Mouse (Mus musculus): ENCODE data around the gene Fbf1.
A peak's percentile ranks its signal among the peaks of the same experiment; 100 is the strongest.

Gene Fbf1

DNA sequence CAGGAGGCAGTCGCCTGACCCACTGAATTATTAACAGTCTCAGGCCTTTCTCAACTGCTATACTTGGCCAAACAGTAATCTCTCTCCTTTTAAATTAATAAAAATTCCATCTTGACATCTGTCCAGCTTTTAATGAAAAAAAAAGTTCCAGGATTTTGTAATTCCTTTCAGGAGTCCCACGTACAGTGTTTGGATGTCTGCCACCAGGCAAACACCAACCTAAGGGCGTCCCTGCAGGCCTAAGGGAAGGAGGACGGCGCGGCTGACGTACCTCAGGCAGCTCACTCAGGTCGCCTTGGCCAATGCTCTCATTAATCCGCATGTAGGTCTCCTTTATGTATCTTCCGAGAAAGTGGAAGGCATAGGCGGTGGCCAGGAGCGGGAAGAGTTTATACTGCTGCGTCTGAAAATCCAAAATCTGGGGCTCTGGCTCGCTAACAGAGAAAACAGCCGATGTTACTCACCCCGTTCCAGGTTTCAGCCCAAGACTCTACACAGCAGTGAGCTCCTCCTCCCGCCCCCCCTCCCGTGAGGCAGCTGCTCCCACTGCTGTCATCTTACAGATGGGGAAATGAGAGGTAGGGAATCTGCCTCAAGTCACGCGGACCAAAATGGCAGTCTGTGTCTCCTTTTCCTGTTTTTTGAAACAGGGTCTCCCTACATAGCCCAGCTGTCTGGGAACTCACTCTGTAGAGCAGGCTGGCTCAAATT is 10.6 kb upstream of the Fbf1 start:
- DNase-seq = no peak

DNA sequence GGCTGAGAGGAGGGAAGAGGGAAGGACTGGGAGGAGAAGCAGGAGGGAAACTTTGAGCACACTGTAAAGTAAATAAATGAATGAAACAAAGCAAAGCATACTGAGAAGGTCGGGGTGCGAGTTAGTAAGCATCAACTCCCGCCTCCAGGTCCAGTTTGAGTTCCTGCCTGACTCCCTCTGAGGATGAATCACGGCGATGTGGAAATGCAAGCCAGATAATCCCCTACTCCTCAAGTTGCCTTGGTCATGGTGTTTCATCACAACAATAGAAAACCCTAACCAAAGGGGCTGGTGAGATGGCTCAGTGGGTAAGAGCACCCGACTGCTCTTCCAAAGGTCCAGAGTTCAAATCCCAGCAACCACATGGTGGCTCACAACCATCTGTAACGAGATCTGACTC is 8.0 kb upstream of the Fbf1 start:
- no peak for DNase-seq

DNA sequence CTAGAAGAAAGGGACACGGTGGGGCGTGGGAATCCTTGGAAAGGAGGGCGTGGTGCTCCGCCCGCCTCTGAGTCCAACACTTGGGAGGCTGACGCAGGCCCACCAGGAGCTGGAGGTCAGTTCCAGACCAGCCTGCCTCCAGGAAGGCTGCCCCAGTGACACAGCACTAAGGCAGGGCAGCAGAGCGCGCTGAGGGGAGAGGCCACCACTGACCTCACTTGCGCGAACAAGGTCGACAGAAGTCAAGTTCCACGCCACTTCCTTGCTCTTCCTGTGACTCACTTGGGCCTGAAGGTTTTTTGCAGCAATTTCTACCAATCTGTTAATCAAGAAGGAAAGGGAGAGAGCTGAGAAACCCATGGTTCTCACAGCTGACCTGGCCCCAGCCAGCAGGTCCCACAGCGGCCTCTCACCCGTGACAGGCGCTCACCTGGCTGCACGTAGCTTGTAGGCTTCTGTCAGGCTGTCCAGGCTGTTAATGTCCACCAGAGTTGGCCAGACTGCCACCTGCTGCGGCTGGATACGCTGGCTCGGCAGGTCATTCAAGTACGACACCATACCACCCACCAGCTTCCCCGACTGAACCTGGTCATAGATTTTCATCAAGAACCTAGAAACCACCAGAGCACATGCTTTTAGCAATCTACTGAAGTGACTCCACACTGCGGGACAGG is 6.9 kb upstream of the Fbf1 start:
- DNase-seq = no peak

DNA sequence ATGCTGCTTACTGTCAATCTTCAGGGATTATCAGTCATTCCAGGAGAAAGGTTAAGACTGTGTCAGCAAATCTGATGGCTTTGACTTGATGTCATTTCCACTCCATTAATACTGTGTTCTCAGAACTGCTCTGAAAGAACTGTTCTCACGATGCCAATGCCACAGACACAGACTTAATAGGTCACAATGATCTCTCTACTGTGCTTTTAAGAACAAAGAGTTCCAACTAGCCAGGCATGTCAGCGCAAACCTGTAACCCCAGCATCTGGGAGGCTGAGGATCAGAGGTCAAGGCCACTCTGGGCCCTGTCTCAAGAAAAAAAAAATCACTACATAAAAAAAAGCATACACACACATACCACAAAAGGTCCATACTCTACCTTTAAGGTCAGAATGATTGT is 4.0 kb upstream of the Fbf1 start:
- DNase-seq = no peak

DNA sequence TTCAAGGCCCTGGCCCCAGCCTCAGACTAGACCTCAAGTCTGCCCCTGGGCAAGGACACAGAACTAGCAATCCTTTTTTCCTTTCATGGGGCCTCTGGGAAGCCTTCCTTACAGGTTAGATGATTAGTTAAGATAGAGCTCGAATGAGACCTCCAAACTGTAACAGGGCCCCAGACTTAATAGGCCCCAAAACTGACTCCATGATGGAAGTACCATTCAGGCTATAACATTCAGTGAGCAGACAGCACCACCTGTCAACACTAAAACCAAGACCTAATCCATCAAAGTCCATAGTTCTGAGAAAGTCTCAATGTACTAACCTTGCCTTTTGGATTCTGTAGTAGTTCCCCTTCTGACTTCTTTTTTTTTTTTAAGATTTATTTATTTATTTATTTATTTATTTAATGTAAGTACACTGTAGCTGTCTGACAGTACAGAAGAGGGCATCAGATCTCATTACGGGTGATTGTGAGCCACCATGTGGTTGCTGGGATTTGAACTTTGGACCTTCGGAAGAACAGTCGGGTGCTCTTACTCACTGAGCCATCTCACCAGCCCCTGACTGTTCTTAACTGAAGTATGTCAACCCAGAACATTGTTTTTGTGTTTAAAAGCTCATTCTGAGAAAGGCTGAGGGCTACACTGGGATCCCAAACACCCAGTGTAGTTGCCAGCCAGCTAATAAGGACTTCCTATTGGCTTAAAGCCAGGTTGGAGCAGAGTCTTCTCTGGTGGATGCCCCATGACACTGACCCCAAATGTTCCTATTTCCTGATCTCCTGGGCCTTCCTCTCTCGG is 2.2 kb upstream of the Fbf1 start:
- no peak for DNase-seq

DNA sequence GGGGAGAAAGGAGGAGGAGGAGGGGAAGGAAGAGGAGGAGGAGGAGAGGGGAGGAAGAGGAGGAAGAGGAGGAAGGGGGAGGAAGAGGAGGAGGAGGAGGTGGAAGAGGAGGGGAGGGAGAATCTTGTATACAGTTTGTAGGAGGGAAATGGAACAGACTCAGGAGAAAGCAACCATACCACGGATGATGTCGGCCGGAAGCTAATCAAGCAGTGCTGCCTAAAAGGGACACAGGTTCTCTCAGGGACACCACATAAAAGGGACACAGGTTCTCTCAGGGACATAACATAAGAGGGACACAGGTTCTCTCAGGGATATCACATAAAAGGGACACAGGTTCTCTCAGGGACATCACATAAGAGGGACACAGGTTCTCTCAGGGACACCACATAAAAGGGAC is 1.2 kb upstream of the Fbf1 start:
- no peak for DNase-seq

DNA sequence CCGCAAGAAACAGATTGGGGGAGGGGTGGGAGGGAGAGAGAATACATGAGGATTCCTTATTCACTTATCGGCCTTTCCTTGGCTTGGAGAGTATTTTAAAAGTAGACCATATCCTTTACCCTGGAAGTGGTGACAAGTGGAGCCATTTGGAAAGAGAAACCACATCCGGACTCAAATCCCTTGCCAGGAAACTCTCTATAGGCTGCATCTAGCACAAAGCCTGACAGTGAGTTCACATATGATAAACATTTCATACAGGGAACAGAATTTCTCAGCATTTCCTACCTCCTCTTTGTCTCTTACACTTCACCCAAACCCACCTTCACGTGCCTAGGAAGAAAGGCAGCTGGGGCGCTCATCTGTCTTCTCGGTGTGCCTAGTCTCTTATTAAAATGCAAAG is 734 bp downstream of the Fbf1 start:
- no peak for DNase-seq

DNA sequence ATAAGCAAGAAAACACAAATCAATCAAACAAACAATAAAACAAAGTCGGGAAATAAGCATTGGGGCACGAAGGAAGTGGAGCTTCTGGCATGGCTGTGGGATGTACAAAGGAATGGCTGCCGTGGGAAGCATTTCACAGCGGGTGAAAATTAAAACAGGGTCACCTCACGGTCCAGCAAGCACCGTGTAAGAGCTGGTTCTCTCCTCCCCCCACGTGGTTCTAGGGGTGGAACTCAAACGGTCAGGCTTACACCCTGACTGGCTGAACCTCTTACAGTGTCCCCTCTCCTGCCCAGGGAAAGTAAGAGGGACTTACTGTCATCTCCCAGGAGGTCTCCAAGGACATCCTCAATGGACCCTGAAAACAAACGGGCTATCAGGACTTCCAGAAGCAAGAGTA is 5.0 kb downstream of the Fbf1 start:
- no peak for DNase-seq

DNA sequence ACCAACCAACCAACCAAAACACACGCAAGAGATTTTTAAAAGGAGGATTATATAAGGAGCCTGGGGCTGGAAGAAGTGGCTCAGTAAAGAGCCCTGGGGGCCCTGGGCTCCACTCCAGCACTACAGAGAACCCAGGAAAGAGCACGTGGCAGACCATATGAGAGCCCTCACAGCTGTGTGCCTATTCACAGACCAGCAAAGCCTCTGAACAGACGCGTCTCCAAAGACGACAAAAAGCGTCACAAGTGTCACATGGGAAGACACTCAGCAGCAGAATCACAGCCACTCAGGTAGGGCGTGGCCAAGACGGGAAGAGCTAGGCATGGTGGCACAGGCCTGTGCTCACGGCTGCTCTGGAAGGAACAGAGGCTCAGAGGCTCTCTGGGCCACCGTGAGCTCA is 5.8 kb downstream of the Fbf1 start:
- peak; percentile 83 for DNase-seq

DNA sequence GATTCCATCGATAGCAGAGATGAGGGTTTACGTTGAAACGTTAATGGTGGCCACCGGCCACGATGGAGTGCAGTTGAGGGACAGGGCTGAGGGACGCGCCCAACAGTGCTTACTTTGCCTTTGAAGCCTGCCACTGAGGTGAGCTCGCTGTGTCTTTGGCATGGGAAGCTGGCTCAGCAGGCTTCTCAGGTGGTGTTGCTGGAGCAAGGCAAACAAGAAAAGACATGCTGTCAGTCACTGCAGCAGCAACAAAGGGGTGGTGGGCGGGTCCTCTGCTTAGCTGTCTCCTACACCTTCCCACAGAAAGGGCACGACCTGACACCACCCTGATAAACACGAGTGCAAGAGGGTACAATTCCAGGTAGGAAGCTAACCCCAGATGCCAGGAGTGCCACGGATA is 6.7 kb downstream of the Fbf1 start:
- no peak for DNase-seq

DNA sequence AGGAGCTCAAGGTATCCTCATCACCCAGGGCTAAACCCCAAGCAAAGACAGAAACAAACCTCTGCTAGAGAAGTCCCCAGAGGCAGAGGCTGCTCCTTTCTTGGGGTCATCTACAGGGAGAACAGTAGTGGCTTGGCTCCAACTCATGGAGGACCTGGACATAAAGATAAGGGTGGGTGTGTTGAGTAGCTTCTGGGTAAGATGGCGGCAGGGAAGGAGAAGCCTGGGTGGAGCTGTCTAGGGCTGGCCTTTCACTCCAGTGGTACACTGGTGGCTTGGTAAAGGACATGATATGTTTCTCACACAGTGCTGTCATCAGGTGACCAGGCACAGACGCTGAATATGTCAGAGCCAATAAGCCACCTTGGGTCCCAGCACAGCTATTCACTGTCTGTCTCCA is 17.0 kb downstream of the Fbf1 start:
- DNase-seq = no peak

DNA sequence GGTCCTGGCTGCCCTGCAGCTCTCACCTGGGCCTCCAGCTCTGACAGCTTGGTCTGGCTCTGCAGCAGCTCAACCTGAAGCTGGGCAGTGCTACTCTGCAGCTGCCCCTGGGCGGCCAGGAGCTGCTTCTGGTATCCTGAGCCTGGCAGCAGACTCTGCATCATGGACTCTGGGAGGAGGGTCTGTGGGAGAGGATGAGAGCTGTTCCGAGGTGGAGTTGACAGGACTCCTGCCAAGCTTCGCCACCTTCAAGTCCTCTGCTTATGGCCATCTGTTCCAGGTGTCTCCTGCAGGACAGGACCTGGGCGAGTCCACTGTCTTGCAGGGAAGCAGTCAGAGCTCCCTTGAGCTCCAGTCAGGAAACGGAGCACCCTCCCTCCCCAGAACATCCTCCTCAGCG is 18.6 kb downstream of the Fbf1 start:
- no peak for DNase-seq

DNA sequence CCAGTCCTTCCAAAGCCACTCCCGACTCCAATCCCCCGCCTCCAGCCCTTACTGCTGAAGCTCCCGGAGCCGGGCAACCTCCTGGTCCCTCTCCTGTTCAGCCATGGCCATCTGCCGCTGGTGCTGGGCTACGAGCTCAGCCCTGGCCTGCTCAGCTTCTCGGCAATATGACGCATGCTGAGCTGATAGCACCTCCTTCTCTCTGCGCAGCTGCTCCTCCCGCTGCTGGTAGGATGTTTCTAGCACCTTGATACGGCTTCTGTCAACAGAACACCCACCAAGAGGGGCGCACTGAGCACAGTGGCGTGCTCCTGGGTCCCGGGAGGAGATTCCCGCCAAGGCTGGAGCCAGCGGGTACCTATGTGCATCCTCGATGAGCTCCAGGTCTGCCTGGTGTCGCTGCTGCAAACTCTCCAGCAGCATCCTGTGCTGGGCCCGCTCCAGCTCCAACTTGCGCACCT is 19.2 kb downstream of the Fbf1 start:
- peak; percentile 68 for DNase-seq

DNA sequence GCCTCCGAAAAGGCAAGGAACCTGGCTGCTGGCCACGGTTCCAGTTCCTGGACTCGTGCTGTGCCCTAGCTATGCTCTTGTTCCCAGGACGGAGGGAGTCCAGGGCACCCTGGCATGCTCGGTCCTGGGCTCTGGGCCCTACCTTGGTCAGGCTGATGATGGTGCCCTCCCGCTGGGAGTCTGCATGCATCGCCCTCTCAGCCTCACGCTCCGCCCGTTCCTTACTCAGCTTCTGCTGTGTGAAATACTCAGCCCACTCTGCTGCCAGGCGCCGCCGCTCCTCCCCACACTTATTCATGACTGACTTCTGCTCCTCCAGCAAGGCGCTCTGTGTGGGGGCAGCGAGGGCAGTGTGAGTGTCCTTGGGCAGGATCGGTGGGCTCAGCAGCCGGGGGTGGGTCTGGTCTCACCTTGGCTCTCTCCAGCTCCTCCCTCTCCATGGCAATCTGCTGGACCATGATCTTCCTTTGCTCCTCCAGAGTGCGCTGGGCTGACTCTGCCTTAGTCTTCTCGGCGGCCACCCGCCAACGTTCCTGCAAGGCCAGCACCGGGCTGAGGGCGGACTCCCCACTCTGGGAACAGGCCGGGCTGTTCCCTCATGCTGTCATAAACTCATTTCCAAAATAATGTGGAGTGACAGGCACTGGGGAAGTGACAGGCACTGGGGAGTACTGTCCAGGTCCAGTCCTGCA is 21.5 kb downstream of the Fbf1 start:
- peak; percentile 65 for DNase-seq

DNA sequence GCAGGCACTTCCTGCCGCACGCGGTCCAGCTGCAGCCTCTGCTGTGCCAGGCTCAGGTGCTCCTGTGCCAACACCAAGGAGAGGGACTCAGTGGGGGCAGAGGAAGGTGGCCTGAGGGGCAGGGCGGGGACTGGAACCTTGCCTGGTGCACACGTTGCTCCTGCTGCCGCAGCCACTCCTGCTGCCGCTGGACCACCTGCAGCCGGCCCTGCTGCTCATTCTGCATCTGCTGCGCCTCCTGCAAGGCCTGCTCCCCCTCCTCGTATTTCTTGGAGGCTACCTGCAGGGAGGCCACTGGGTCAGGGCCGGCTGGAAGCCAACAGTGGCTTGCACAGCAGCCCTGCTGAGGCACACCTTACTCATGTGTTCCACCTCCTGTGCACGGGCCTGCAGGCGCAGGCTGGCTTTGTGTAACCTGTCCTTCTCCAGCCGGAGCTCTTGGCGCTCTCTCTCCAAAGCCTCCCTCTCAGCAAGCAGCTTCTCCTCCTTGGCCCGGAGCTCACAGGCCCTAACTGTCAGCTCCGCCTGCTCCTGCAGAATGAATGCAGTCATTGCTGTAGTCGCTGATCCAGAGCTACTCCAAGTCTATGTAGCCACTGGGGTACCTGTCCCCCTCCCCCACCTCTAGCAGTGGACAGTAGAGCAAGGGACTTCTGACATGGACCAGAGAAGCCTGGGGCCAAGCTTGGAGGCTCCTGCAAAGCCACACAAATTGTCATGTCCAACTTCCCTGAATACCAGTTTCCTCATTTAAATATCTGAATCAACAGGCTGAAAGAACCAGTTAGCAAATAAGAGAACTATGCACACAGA is 22.3 kb downstream of the Fbf1 start:
- no peak for DNase-seq

DNA sequence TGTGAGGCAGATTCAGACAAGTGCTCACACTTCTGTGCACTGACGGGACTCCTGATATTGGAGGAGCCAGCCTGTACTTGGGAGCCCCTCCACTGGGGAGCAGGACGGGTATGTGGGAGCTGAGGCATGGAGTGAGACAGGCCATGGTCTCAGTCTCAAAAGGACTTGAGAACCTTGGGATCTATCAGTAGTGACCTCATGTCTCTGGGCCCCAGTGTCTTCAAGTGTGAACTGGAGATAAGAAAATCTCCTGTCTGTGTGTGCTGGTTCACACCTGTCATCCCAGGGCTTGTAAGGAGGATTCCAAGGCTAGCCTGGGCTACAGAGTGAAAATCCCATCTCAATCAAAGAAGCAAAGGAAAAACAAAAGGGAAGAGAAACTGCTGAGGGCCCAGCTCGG is 24.5 kb downstream of the Fbf1 start:
- no peak for DNase-seq

DNA sequence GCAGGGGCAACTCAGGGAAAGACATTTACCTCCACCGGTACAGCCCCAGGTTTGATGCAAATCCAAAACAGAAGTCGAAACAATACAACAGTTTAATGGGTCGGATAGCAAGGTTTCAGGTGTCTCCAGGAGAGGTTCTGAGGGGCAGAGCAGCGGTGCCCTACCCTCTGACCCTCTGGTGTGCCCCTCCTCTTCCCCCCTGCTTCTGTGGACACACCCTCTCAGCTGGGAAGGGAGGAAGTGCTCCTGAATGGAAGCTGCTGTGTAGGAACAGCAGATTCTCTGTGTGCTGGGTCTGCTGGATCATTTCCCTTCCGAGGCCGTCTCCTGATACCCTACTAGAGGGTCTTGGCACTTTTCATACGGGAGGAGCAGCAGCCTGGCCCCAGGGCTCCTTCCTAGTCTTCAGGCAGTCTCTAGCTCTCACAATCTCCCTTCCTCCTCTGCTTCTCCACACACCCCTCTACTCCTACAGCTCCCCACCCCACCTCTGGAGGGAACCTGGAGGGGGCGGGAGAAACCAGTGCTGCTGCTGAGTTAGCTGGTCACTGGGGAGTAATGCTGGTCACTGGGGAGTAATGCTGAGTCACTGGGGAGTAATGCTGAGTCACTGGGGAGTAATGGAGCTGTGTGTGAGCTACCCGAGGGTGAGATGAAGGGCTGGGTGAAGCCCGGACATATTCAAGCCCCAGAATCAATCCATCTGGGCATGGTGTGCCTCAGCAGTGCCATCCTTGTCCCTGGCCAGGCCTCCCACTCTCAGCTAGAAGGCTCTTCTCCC is 25.6 kb downstream of the Fbf1 start:
- DNase-seq = no peak

DNA sequence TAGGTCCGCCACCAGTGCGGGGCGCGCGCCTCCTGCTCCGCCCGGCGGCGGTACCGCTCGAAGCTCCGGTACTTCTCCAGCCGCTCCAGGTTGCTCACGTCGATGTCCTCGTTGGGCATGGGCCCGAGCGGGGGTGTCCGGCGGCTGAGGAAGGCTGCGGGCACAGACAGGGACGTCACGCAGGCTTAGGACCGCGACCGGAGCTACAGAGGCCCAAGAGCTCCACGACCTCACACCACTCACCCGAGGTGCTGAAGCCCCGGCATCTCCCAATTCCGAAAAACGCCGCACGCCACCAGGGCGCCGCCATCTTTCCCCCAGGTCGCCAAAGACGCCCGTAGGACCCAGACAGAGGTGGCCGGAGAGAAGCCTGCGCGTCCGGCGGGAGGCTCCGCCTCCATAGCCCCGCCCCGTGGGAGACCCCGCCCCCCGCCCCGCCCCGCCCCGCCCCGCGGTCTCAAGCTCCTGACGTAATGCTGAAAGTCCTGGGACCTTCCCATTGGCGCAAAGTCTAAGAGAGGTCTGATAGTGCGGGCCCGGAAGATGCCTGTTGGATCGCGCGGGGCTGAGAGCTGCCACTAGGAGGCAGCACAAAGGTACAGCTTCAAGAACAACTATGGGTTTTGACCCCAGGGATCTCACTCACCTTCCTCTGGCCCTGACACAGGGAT is 29.4 kb downstream of the Fbf1 start, which contains the start of gene Mrpl38:
Gene Mrpl38 (minus strand): TSS at position 401 of the 671 bp plus-strand sequence.
- peak; percentile 92 for DNase-seq

DNA sequence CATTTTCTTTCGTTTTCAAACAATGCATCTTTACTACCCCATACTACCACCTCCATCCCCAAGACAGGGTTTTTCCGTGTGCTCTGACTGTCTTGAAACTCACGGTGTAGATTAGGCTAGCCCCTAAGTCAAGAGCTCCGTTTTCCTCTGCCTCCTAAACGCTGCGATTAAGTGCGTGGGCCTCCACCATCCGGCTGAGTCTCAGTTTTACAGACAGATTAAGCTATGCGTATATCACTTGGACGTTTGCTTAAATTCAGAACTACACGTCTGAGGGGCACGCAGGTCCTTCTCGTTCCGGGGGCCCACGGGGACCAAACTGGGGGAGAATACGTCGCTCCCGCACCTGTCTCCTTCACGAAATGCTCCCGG is 29.9 kb downstream of the Fbf1 start:
- DNase-seq = no peak

DNA sequence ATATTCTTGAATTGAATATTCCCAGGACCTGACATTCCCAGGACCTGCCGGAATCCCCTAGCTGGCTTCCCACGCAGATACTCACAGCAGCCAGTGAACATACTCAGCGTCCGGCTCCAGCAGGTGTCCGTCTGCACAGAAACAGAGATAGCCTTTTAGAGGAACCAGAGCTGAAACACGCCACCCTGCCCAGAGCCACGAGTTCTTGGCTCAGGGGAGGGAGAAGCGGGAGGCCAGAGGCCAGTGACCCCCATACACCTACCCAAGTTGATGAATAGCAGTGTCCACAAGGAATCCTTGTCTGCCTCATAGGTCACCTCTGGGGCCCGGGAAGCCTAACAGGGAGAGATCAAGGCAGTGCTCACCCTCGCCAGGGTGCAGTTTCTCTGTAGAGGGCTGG is 33.8 kb downstream of the Fbf1 start:
- DNase-seq = no peak

DNA sequence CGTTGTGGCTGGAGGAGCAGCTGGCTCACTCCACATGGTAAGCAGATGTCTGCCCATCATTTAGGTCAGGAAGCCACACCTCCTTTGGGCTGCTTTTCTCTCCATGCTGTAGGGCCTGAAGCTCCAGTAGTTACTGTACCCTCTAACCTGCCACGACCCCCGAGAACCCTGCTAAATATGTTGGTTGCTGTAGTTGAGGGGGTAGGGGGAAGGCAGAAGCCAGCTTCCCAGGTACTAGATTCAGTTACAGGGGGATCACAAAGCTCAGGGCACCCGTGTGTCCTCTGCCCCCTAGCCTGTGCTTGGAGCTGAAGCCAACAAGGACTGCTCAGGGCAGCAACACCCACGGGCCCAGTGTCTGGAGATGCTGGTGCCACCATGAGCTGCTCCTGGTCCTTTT is 34.5 kb downstream of the Fbf1 start:
- no peak for DNase-seq
